Mouse (Mus musculus): ENCODE data around the gene Pigl.

Pigl gene

GRCm38 (mm10) chr11:62522283-62522682 is 64.0 kb downstream of the Pigl start:
- DNase-seq (ENCODE audit: low spot score) = no peak

DNA sequence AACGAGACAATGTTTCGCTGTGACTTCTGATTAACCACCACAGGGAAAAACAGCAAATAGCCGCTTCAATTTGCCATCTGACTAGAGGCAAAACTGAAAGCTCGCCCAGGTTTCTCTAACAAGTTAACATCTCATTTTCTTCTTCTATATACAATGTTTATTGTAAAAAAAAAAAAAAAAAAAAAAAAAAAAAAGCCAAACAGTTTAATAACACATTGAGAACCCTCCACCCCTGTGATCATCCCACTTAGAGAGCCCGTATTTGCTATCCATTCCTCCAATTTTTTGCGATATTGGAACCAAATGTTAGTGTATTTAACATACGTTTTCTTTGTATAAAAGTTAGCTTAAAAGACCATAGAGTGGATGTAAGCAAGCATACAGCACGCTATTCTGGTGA is 78.8 kb downstream of the Pigl start:
- no peak for DNase-seq (ENCODE audit: low spot score)

DNA sequence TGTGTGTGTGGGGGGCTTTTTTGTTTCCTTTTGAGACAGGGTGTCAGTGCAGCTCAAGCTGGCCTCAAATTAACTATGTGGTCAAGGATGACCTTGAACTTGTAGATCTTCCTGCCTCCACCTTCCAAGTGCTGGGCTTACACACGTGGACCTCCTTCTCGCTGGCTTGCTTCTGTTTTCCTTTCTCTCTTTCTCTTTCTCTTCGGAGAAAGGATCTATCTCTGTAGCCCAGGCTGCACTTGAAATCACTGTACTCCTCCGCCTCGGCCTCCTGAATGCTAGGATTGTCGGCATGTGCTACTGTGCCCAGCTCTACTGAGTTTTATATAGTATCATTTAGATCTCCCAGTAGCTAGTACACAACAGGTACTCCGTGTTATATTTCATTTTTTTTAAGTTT is 79.3 kb downstream of the Pigl start:
- DNase-seq (ENCODE audit: low spot score) = no peak

DNA sequence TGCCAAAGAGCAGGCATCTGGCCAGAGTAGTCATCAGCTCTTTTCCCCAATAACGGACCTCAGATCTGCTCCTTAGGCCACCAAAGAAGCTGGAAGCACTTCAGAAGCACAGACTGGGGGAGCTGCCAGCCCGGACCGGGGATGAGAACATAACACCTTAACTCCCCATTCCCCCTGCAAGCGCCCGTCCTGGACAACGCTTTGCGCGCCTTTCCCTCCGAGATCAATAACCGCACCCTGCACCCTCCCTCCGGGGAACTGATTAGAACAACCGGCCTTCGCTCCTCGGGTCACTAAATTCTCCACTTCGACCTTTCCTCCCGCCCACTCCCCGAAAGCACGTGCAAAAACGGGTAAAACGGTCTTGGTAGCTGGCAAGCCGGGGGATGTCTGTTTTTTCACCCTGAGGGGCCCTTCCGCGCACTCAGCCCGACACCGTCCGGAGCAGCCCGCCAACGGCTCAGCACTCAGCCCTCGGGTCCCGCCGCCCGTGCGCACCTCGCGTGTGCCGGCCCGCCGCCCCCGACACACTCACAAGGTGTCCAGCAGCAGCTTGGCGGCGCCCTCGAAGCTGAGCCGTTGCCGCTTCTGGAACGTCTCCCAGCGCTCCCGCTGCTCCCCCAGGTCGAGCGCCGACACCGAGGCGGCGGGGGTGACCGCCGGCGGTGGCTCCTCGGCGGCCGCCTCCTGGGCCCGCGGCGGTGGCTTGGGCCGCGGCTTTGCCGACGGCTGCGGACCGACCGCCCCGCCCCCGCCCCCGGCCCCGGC is 80.2 kb downstream of the Pigl start:
- DNase-seq (ENCODE audit: low spot score) = peak; percentile 49

DNA sequence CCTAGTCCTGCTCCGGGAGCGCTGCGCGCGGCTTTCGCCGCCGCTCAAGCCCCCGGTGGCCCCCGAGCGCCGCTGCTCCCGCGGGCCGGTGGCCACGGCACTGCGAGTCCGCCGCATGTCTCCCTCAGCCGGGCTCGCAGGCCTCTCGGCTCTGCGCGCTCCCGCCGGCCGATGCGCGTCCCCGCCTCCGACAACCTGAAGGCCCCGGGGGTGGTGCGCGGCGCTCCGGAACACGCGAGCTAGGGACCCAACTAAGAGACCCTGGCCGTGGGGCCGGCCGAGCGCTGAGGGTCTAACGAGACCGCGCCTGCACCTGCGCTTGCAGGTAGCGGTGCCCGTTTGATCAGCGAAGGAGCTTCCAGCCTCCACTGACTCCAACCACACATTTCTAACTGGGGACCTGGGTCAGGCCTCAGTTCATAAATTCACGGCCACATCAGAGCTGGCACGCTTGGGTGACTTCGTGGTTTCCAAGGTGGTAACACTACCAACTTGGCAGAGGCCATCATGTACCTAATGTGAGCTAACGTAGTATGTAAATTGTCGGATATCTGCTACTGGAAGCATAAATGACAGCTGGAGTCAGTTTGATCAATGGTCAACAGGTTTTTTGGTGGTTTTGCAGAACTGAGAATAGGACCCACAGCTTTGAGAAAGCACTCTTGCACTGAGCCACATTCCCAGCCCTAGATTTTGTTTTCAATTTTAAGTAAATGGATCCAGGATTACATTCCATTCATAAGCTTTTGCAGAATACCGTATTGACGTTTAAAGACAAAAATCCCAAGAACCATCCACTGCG is 81.0 kb downstream of the Pigl start, which contains the start of gene Cenpv:
Gene Cenpv (minus strand): TSS at position 173 of the 802 bp plus-strand sequence.
- peak; percentile 74 for DNase-seq (ENCODE audit: low spot score)

DNA sequence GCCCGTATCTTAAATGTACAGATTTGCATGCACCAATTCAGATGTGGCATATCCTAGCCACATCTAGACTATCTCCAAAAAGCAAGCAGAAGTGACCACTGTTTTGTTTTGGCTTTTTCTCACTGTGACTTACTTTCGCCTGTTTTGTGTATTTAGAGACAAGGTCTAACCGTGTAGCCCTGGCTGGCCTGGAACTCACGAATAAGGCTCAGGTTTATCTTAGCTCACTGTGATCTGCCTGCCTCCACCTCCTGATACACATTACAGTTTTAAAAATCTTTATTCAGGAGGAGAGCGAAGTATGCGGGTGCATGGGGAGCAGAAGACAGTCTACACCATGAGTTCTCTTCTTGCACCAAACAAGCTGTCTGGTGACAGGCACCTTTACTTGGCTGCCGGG is 81.9 kb downstream of the Pigl start:
- no peak for DNase-seq (ENCODE audit: low spot score)

DNA sequence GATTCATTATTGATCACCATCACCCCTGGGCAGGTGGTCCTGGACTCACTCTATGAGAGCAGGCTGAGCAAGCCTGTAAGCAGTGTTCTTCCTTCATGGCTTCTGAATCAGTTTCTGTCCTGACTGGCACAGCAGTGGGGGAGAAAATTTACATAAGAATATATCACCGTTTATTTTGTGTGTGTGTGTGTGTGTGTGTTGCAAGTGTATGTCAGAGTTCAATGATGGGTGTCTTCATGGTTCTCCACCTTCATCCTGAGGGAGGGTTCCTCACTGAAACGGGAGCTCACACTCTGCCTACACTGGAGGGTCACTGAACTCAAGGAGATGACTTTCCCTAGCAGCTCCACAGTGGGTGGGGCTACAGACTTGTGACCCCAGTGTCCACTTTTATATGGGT is 82.7 kb downstream of the Pigl start:
- no peak for DNase-seq (ENCODE audit: low spot score)

- no peak for DNase-seq (ENCODE audit: low spot score)
Measured at GRCm38 (mm10) chr11:62541581-62541980, 83.3 kb downstream of the Pigl start.

DNA sequence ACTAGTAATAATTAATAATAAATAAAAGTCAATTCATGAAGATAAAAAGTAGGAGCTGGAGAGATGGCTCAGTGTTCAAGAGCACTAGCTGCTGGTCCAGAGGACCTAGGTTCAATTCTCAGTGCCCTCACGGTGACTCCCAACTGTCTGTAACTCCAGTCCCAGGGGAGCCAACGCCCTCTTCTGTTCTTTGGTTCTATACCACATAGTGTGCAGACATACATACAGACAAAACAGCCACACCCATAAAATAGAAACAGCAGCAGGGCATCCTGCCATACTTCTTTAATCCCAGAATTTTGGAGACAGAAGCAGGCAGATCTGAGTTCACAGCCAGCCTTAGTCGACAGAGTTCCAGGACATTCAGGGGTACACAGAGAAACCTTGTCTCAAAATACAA is 85.7 kb downstream of the Pigl start:
- no peak for DNase-seq (ENCODE audit: low spot score)

DNA sequence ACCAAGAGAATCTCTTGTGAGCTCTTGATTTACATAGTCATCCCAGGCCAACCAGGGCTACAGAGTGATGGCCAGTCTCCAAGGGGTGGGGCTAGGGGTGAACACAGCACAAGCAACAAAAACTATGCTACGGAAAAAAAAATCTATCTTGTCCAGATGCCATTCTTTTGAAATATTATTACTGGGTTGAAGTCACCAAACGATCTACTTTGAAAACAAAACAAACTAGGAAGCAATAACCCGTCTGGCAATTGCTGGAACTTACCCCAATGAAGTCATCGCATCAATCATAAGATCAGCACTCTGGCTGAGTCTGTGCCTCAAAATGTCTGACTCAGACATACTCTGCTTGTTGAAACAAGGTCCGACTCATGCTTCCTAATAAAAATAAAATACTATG is 91.5 kb downstream of the Pigl start:
- DNase-seq (ENCODE audit: low spot score) = peak; percentile 56

DNA sequence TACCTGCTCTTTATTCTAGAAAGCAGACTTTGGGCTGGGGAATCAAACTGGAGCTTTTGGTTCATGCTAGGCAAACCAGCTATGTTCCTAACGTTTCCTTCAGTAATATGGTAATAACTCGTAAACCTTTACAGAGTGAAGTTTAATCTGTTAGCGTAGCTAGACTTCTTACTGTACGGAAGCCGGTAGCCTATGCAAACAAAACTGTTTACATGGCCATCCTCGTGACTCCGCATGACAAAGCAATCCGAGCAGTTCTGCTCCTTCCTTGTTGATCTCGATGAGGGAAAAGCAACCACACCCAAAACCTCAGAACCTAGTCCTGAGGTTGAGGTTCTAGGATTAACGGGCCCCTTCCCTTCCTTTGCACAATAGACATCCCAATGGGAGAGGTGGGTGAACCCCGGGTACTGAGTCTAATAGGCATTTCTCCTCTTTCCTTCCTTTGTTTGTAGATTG is 92.0 kb downstream of the Pigl start:
- peak; percentile 38 for DNase-seq (ENCODE audit: low spot score)

DNA sequence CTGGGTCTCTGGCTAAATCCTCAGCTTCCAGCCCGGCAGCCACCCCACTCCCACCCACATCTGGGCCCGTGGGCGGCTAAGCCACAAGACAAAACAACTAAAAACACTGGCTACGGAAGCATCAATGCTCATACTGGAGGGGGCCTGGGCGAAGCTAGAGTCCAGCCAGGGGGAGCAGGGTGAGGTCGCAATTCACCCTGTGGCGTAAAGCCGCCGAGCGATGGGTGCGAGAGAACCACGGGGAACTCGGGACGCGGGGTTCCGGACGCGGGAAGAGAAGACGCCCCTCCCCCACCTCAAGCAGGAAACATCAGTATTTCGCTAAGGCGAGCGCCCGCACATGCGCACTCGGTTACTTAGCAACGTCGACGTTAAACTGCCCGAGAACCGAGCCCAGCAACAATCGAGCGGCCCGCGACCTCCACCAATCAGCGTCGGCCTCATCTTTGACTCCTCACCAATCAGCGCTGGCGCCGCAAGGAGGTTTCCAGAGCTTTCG is 92.5 kb downstream of the Pigl start, which contains the start of gene Ubb:
Gene Ubb (plus strand): TSS at position 445 of the 499 bp plus-strand sequence.
- peak; percentile 99 for DNase-seq (ENCODE audit: low spot score)

DNA sequence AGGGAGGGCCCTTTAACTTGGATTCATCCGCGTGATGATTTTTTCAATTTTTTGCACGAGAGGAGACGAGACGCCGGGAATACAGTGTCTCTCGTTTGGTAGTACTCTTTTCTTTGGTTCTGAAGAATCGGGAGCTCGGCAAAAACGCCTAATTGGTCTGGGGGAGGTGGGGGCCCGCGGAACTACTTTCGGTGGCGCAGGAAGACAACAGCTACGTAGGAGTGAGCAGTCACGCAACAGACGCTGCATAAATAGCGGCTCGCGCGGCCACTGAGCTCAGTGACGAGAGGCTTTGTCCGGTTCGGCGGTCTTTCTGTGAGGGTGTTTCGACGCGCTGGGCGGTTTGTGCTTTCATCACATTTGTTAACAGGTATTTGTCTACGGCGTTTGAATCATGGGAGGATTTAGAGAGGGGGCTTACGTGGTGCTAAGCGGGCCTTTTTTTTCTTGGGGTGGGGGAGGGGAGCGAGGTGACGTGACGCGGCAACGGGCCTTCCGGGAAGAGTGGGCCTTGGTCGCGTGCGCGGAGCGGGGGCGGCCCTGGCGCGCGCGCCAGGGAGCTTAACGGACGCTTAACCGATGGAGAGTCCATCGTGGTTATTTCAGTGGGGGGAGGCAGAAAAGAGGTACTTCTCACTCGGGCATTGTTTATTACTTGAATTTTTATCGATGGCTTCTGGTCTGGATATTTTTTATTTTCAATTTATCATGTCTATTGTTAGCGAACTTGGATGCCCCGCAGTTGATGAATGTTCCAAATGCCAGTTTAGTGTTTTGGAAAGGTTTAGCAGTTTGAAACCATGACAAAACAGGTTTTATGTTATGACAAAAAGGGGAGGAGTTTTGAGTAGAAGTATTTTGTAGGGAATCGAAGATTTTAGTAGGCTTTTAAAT is 93.2 kb downstream of the Pigl start:
- DNase-seq (ENCODE audit: low spot score) = peak; percentile 85

GRCm38 (mm10) chr11:62553186-62553585 is 94.9 kb downstream of the Pigl start:
- no peak for DNase-seq (ENCODE audit: low spot score)

- DNase-seq (ENCODE audit: low spot score) = no peak
Measured at GRCm38 (mm10) chr11:62553633-62554032, 95.4 kb downstream of the Pigl start.

DNA sequence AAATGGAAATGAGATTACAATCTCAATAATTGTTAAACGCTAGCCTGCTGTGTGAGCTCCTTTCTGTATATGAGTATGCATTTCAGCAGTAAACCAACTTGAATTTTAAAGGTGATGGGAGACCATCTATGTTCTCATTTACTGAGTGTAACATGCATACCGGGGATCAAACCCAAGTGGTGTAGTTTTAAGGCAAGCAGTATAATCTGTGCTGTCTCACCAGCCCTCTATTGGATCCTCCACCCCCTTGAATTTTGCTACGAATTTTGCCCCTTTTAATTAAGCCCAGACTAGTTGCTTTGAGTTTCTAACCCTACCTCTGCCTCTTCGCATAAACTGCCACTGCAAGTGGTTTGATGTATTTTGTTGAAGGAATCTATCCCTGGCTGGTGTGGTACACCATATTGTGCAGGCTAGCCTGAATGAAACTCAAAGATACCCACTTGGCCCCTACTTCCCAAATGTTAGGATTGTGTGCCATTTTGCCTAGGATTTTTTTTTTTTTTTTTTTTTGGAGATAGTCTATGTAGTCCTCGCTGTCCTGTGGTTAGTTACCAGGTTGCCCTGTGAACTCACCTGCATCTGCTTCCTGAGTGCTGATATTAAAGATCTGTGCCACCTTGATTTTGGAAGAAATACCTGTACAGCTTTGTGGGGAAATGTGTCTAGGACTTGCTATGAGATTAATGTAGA is 96.0 kb downstream of the Pigl start:
- DNase-seq (ENCODE audit: low spot score) = no peak

DNA sequence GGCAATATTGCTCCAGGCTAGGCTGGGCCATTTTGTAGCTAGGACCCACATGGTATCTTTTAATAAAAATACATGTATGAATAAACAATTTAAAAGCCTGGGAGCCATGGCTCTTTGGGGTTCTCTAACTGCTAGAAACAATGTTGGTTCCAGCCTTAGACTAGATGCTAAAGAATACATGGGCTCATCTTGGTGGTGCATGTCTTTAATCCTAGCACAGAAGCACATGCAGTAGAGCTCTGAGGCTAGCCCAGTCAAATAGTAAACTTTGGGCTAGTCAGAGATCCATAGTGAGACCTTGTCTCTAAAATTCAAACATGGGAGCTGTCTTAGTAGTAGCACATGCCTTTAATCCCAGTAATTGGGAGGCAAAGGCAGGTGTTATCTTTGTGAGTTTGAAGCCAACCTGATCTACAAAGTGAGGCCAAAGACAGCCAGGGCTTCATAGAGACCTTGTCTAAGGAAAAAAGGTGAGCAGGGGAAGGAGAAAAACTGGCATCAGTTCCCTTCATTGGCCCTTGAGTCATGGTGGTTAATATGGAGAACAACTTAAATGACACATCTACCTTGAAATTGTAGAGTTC is 96.8 kb downstream of the Pigl start:
- DNase-seq (ENCODE audit: low spot score) = no peak

DNA sequence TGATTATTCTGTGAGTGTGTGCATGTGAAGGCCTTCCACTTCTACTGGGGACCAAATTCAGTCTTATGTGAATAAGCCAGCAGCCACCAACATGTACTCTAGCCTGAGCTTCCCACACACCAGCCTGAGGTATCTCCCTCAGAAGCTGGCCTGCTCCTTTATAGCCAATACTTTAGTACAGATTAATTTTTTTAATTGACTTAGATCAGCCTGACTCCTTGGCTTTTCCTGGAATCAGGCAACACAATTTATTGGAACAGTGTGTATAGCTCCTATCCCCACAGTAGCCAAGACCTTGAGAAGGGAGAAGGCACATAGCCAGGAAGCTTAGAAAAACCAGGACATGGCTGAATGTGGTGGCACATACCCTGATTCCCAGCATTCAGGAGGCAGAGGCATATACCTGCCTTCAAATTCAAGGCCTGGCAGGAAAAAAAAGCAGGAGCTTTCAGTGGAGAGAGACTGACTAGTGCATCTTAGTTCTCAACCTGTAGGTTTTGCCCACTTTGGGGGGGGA is 97.7 kb downstream of the Pigl start:
- no peak for DNase-seq (ENCODE audit: low spot score)

DNA sequence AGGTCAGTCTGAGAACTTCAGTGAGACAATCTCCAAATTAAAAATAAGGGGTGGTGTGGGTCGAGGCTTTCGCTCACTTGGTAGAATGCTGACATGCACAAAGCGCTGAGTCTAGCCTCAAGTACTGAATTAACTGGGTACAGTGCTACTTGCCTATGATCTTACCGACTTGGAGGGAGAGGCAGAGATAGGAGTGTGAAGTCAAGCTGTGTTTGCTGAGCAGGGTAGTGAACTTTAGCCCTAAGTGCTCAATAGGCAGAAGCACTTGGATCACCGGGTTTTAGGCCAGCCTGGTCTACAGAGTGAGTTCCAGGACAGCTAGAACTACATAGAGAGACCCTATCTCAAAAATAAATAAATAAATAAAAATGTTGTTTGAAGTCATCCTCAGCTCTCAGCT is 98.9 kb downstream of the Pigl start:
- no peak for DNase-seq (ENCODE audit: low spot score)

DNA sequence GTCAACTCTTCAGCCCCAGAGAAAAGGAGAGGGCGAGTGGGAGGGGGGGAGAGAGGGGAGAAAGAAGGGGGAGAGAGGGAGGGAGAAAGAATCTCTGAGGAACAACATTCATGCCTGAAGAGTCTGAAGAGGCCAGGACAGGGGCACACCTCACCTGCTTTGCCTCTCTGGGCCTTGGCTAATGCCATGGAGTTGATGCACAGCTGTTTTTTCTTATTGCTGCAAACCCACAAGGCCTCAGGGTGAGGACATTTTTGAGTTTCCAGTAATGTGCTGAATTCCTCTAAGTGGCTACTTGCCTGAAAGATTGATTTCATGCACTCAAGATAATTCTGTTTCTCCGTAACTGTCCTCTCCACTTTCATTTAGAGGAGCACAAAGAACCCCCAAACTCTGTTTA is 99.9 kb downstream of the Pigl start:
- no peak for DNase-seq (ENCODE audit: low spot score)
